Mouse (Mus musculus) monocyte, adult 5-6 weeks (primary cell): ENCODE data around the gene Ppp1r12a. TPM values are rescaled to one million over a fixed set of nuclear protein-coding genes. Genes with fewer than 3 reads are reported as not detected.

Source experiments
- ATAC-seq: fragments of 153-309, 156-312 bp; replicated peaks from 2 replicates; pipeline ENCODE4 v1.8.0; 2017; ENCODE audit warnings: mild to moderate bottlenecking; ENCODE audit not compliant: low TSS enrichment, insufficient number of reproducible peaks, severe bottlenecking, poor library complexity, low FRiP score
- total RNA-seq: library from RNA; stranded (forward); fragments of 200-1000, 200-491, 200-594 nt; gene quantifications from 3 replicates; pipeline ENCODE4 v1.2.3, GENCODE M21; 2017

The Ppp1r12a gene
- total RNA-seq, 1 experiment from 2014 or later = 397 TPM

GRCm38 (mm10) chr10:108189986-108190385 is 28.0 kb downstream of the Ppp1r12a start:
- ATAC-seq = no peak

GRCm38 (mm10) chr10:108190626-108191025 is 28.6 kb downstream of the Ppp1r12a start:
- ATAC-seq = no peak

DNA sequence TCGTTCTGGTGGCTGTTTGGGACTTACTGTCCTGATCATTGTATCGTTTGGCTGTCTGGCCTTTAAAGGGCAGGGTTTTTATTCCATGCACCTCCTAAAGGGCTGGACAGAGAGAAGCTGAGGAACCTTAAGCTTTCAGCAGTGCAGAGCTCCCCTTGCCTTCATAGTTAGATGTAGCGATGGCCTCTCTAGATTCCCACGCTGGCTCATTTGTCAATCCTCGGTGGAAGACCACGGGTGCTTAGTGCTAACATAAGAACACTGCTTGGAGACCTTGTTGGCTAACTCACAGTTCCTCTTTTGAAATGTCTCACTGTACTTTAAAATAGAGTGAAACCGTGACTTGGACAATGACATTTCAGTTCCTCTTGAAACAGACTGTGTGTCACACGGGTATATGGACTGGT is 29.4 kb downstream of the Ppp1r12a start:
- ATAC-seq = peak; percentile 93

- no peak for ATAC-seq
Measured at GRCm38 (mm10) chr10:108192306-108192705, 30.3 kb downstream of the Ppp1r12a start.

- ATAC-seq = no peak
Measured at GRCm38 (mm10) chr10:108196124-108196523, 34.1 kb downstream of the Ppp1r12a start.

DNA sequence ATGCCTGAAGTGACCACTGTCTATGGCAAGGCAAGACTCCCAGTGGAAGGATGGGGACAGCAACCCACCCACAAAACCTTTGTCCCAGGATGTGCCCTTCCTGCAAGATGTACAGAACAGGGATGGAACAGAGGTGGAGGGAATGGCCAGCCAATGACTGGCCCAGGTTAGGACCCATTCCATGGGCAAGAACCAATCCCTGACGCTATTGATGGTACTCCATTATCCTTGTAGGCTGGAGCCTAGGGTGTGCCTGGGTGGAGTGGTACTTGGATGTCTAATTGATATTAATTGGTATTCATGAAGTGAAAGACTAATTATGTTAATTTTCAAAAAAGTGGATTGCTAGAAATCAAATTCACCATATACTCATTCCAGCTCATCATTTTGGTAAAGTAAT is 35.5 kb downstream of the Ppp1r12a start:
- ATAC-seq = no peak

DNA sequence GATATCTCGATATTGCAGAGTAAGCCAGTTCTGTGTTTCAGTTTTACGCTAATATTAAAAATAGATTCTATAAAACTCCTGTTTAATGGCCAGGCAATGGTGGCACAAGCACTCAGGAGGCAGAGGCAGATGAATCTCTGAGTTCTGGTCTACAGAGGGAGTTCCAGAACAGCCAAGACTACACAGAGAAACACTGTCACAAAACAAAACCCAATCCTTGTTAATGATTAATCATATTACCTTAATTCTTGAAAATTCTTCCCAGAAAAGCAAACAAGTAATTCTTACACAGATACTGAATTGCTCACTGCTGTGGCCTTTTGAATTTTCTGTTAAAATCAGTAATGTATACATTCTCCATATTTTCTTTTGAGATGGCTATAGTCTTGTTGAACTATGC is 37.0 kb downstream of the Ppp1r12a start:
- no peak for ATAC-seq

GRCm38 (mm10) chr10:108202126-108202525 is 40.1 kb downstream of the Ppp1r12a start:
- ATAC-seq = no peak

DNA sequence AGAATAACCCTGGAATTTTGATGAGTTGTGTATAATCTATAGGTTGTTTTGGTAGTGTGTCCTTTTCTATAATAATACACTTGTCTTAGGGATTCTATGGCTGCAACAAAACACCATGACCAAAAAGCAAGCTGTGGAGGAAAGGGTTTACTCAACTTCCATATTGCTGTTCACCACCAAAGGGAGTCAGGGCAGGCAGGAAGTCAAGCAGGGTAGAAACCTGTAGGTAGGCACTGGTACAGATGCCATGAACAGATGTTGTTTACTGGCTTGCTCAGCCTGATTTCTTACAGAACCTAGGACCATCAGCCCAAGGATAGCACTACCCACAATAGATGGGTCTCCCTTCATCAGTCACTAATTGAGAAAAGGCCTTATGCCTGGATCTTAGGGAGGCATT is 41.4 kb downstream of the Ppp1r12a start:
- 0 out of 2 replicates have a peak, but pooled peaks have one; percentile 27 for ATAC-seq

DNA sequence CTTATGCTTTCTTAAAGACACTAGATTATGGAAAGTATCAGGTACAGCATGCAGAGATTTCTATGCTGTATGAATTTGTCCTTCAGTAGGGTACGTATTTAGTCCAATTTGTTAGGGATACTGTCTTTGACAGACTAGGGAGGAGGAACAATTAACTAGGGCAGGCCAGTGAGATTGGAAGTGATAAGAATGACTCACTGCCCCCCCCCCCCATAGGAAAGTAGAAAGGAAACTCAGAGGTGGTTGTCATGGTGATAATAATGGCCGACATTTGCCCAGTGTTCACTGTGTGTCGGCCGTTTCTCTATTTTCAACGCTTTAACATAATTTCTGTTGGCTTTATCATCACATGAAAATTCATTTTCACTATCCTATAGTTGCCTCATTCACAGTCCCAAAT is 47.4 kb downstream of the Ppp1r12a start:
- no peak for ATAC-seq

DNA sequence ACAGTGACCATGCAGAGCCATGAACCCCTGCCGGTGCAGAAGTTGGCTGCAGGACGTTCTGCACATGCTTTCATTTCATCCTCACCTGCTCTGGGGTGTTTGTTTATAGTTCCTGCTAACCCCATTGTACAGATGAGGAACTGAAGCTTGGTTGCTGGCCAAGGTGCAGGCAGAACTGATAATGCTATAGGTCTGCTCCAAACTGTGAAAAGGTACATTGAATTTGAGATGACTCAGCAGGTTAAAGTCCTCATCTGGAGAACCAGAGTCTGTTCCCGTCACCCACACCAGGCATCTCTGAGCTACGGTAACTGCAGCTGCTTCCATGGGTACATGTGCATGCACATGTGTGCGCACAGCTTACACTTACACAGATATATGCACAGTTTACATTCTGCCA is 62.4 kb downstream of the Ppp1r12a start:
- ATAC-seq = 0 out of 2 replicates have a peak, but pooled peaks have one; percentile 17

DNA sequence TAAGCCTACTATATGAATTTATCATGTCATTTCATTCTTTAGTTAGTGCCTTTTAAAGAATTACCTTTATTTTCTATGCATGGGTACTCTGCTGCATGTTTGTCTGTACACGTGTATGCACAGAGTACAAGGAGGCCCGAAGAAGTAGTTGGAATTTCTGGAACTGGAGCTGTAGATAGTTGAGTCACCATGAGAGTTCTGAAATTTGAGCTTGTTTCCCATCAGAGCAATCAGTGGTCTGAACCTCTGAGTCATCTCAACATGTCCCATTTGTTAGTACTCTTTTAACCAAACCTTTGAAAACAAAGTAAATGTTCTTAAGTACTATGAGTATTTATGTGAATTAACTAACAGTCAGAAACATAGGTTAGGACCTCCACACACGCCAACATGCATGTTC is 75.1 kb downstream of the Ppp1r12a start:
- ATAC-seq = no peak

DNA sequence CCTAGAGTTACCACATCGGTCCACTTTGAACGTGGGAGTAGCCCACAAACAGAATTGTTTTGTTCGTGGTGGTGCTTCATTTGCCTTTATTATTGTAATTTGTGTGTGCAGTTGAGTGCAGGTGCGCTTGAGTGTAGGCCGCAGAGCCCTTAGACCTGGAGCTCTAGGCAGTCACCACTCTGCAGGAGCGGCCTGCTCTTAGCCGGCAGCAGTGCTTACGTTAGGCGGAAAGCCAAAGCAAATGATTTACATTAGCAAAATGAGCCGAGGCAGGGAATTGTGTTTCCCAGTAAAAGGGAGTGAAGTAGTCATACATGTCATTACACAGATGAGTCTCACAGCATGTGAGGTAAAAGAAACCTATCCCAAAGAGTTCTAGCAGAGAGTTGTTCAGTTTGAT is 77.1 kb downstream of the Ppp1r12a start:
- ATAC-seq = no peak

DNA sequence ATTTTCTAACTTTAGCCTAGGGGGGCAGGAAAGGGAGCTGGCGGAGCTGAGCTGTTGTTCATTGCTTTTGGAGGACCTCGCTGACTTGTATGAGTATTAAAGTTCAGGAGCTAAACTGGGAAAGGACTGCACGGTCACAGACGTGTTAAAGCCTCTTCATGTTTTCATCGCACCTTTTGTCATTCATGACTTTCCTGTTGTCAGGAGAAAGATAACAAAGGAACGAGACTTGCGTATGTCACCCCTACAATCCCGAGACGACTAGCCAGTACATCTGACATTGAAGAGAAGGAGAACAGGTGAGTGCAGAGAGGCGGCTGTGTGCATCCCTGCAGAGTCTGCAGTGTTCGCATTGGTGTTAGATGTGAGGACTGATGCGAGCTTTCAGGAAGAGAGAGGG is 88.7 kb downstream of the Ppp1r12a start:
- no peak for ATAC-seq

DNA sequence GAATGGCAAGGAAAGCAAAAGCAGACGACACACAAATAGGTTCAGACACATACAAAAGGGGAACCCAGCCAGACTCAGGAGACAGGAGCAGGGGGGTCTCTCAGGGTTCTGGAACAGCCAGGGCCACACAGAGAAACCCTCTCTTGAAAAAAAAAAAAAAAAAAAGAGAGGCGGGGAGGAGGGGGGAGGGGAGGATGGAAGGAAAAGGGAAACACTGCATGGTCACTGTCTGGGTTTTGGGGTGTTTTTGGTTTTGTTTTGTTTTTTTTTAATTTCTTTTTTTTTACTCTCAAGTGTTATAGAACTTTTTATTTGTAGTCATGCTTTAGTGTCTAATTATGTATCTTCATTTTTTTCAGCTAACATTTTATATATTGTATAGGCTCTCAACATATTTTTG is 89.2 kb downstream of the Ppp1r12a start:
- no peak for ATAC-seq

DNA sequence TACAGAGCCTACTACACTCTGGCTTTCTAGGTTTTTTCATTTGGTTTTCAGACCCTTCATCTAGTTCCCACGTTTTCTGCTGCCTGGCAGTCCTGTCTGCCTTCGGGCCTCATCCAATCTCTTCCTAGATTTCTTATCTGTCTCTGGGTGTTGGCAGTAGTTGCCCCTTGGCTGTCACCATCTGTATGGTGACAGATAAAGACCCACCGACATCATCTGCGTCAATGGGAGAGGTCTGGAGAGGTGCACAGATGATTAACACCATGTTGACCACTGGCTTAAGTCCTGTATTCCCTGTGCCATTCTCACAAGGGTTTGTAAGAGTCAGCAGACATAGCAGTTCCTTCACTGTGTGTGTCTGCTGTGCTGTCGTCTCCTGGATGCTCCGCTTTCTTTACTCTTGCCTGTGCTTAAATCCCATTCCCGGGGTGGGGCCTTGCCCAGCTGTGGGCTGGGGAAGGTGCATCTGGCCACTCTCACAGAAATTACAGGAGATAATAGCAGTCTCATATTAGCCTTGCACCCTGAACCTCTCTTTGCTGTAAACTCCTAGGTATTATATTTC is 93.9 kb downstream of the Ppp1r12a start:
- no peak for ATAC-seq

- ATAC-seq = no peak
Measured at GRCm38 (mm10) chr10:108260931-108261330, 98.9 kb downstream of the Ppp1r12a start.

DNA sequence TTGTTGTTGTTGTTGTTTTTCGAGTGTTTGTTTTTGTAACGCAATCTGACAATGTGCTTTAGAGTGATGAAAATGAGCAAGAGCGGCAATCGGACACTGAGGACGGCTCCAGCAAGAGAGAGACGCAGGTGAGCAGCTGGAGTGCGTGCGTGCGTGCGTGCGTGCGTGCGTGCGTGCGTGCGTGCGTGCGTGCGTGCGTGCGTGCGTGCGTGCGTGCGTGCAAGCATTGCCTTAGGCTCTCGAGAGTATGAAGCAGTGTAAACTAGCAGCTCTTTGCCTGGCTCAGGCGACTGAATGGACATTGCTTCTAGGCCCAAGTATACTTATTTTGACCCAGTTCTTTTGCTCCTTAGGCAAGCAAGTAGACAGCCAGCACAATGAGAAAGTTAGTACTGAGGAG is 102.6 kb downstream of the Ppp1r12a start:
- no peak for ATAC-seq

DNA sequence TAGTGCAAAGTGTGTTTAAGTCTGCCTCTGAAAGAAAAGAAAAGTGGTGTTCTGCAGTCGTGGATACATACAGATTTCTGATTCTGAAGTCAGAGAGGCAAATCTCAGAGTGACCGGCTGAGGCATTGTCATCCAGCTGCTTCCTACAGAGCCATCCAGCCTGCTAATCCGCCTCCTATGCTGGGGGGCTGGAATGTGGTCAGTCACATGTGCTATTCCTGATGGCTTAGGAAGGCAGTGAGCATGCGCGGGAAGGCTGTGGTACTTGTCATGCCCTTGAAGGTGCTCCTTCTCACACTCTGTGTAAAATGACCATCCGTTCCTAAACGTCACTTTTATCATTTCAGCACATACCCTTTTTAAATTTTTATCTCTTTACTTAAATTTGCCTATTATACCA is 109.2 kb downstream of the Ppp1r12a start:
- ATAC-seq = no peak

DNA sequence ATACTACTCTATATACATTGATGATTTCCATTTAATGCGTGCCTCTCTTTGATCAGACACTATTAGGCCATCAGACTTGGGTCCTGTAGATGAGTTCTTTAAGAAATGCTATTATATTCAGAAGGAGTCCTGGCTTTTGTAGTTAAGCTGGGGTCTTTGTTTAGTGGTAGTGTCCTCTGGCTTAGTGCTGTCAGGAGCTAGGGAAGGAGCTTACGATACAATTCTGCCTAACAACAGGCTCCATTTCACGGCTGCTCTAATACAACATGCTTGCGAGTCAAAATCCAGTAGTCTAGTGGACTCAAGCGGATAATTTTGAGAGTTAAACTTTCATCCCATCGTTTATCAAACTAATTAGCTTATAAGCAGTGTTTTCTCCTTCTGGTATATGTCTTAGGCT is 114.7 kb downstream of the Ppp1r12a start:
- ATAC-seq = no peak

DNA sequence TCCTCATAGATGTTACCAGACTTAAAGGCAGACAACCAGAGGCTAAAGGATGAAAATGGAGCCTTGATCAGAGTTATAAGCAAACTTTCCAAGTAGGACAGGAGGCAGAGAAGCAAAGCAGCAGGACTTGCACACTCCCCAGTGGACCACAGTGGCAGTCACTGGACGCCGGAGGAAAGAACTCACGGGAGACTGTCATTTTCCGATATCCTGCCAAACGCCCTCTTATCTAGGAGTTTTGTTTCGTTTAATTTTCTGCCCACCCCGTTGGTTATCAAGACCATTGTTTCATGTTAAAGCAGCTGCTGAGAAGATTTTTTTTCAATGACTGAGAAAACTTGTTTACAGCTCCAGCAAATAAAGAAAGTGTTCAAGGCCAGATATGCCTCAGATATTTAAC is 115.2 kb downstream of the Ppp1r12a start:
- ATAC-seq = no peak
